Mouse (Mus musculus): ENCODE measurements around the gene Olfr622. TPM values are rescaled to one million over a fixed set of nuclear protein-coding genes. Genes with fewer than 3 reads are reported as not detected.

Gene Olfr622
- polyA plus RNA-seq (2014; fragmentation: Nextera tagmentation; extraction: Ambion mirVana), result not detected in 2 replicates

DNA sequence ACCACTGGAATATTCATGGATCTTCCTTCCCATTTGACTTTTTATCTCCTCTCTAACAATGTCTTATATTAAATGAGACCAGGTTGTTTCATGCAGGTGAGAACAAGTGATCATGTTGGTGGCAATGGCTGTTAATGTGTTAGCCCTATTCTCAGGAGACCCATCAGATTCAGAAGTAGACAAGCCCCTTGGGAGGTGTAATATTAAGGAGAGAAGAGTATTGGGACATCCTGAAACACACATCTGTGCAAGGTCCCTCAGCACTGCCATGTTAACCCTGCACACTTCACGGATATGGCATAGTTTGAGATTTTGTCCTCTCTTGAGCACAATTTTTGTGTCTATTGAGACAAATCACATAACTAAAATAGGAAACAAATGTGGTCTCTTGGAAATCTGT is at the start of gene Olfr622:
TSS of gene Olfr622 (minus strand) at position 101 of the 400 bp plus-strand sequence.
- Histone ChIP-seq H3K4me3 (ENCODE audit: low read length) (no peak within 1 kb of the TSS), H3K27ac (ENCODE audit: low read depth, low read length) (no peak within 1 kb of the TSS)
- WGBS, result 81% methylated on average over 1 of the region's 1 CpGs

GRCm38 (mm10) chr7:103682420-103682819 is 39.9 kb upstream of the Olfr622 start, which contains the start of gene Olfr625-ps1:
Olfr625-ps1 (plus strand) TSS chr7:103682720.
- ATAC-seq (ENCODE audit: low FRiP score, low TSS enrichment), result no peak
- no peak within 1 kb of the TSS for H3K4me2 ChIP-seq (replicated peaks; ENCODE audit: low read depth, low read length)
- no peaks in the 10 kb centered on the region for H3K27me3 ChIP-seq (ENCODE audit: control insufficient read depth, insufficient read depth, low read length)
- no peak within 1 kb of the TSS for H3K27ac ChIP-seq (ENCODE audit: low read depth, low read length)
- H3K9me3 ChIP-seq (ENCODE audit: control insufficient read depth, low read length), result no peaks in the 10 kb centered on the region
- no peak within 1 kb of the TSS for H3K9ac ChIP-seq (ENCODE audit: low read depth, low read length)
- no peaks in the 10 kb centered on the region for H3K36me3 ChIP-seq (ENCODE audit: control insufficient read depth, insufficient read depth, low read length)
- H3K4me3 ChIP-seq (ENCODE audit: low read length), result no peak within 1 kb of the TSS
- no peaks in the 10 kb centered on the region for H3K4me1 ChIP-seq (ENCODE audit: control insufficient read depth, insufficient read depth, low read length)

More for the DNA sequence above, at the start of gene Olfr622:
- H3K4me1 ChIP-seq (ENCODE audit: control insufficient read depth, insufficient read depth, low read length), result no peaks in the 10 kb centered on the region
- no peak within 1 kb of the TSS for H3K4me2 ChIP-seq (replicated peaks; ENCODE audit: low read depth, low read length)
- H3K36me3 ChIP-seq (ENCODE audit: control insufficient read depth, insufficient read depth, low read length), result no peaks in the 10 kb centered on the region
- H3K9me3 ChIP-seq (ENCODE audit: control insufficient read depth, low read length), result no peaks in the 10 kb centered on the region
- H3K9ac ChIP-seq (ENCODE audit: low read depth, low read length), result no peak within 1 kb of the TSS
- H3K27me3 ChIP-seq (ENCODE audit: control insufficient read depth, insufficient read depth, low read length), result no peaks in the 10 kb centered on the region
- no peak for ATAC-seq (ENCODE audit: low FRiP score, low TSS enrichment)

GRCm38 (mm10) chr7:103671091-103671490 is 28.6 kb upstream of the Olfr622 start, which contains the start of gene Olfr624:
Olfr624 (minus strand) TSS chr7:103671191.
- 96% methylated on average over 2 of the region's 2 CpGs for WGBS
- no peak for ATAC-seq (ENCODE audit: low FRiP score, low TSS enrichment)

DNA sequence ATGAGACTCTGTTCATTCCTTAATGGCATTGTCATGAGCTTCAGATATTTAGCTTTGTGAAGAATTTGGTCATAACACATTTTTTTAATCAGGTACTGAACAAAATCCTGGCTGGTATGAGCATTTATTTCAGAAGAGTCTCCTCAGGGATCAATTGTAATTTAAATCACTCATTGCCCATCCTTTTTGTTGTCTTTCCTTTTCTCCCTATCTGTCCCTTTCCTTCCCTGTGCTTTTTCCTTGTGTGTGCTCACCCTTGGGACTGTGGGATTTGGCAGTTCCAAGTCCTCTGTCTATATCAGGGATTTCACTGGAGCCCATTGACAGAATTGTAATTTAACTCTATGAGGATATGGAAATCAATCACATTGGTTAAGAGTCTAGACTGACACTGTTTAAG is 21.1 kb upstream of the Olfr622 start, which contains the start of gene Olfr623:
TSS of gene Olfr623 (minus strand) at position 101 of the 400 bp plus-strand sequence.
- no peak within 1 kb of the TSS for H3K27ac ChIP-seq (ENCODE audit: low read depth, low read length)
- no peaks in the 10 kb centered on the region for H3K9me3 ChIP-seq (ENCODE audit: control insufficient read depth, low read length)
- ATAC-seq (ENCODE audit: low FRiP score, low TSS enrichment), result no peak
- H3K4me1 ChIP-seq (ENCODE audit: control insufficient read depth, insufficient read depth, low read length), result no peaks in the 10 kb centered on the region
- H3K9ac ChIP-seq (ENCODE audit: low read depth, low read length), result no peak within 1 kb of the TSS
- H3K36me3 ChIP-seq (ENCODE audit: control insufficient read depth, insufficient read depth, low read length), result no peaks in the 10 kb centered on the region
- no peak within 1 kb of the TSS for H3K4me2 ChIP-seq (replicated peaks; ENCODE audit: low read depth, low read length)
- H3K4me3 ChIP-seq (ENCODE audit: low read length), result no peak within 1 kb of the TSS
- H3K27me3 ChIP-seq (ENCODE audit: control insufficient read depth, insufficient read depth, low read length), result no peaks in the 10 kb centered on the region

More at GRCm38 (mm10) chr7:103671091-103671490, 28.6 kb upstream of the Olfr622 start, which contains the start of gene Olfr624:
- no peak within 1 kb of the TSS for H3K9ac ChIP-seq (ENCODE audit: low read depth, low read length)
- no peaks in the 10 kb centered on the region for H3K27me3 ChIP-seq (ENCODE audit: control insufficient read depth, insufficient read depth, low read length)
- H3K9me3 ChIP-seq (ENCODE audit: control insufficient read depth, low read length), result no peaks in the 10 kb centered on the region
- H3K36me3 ChIP-seq (ENCODE audit: control insufficient read depth, insufficient read depth, low read length), result no peaks in the 10 kb centered on the region
- no peak within 1 kb of the TSS for H3K4me2 ChIP-seq (replicated peaks; ENCODE audit: low read depth, low read length)
- H3K27ac ChIP-seq (ENCODE audit: low read depth, low read length), result no peak within 1 kb of the TSS
- H3K4me3 ChIP-seq (ENCODE audit: low read length), result no peak within 1 kb of the TSS
- no peaks in the 10 kb centered on the region for H3K4me1 ChIP-seq (ENCODE audit: control insufficient read depth, insufficient read depth, low read length)

- no peaks in the 10 kb centered on the region for H3K27me3 ChIP-seq (ENCODE audit: control insufficient read depth, insufficient read depth, low read length)
- no peak overlapping the region for H3K27ac ChIP-seq (ENCODE audit: low read depth, low read length)
- no peak overlapping the region for H3K4me2 ChIP-seq (replicated peaks; ENCODE audit: low read depth, low read length)
- WGBS, result 83% methylated on average over 4 of the region's 4 CpGs
- H3K9ac ChIP-seq (ENCODE audit: low read depth, low read length), result no peak overlapping the region
- H3K9me3 ChIP-seq (ENCODE audit: control insufficient read depth, low read length), result no peaks in the 10 kb centered on the region
- ATAC-seq (ENCODE audit: low FRiP score, low TSS enrichment), result no peak
- H3K36me3 ChIP-seq (ENCODE audit: control insufficient read depth, insufficient read depth, low read length), result no peaks in the 10 kb centered on the region
- H3K4me3 ChIP-seq (ENCODE audit: low read length), result no peak overlapping the region
- H3K4me1 ChIP-seq (ENCODE audit: control insufficient read depth, insufficient read depth, low read length), result no peaks in the 10 kb centered on the region
Observed at GRCm38 (mm10) chr7:103644070-103644469, 1.6 kb upstream of the Olfr622 start.

- no peaks in the 10 kb centered on the region for H3K27me3 ChIP-seq (ENCODE audit: control insufficient read depth, insufficient read depth, low read length)
- H3K9me3 ChIP-seq (ENCODE audit: control insufficient read depth, low read length), result no peaks in the 10 kb centered on the region
- H3K9ac ChIP-seq (ENCODE audit: low read depth, low read length), result no peak overlapping the region
- no peak overlapping the region for H3K27ac ChIP-seq (ENCODE audit: low read depth, low read length)
- no peak overlapping the region for H3K4me2 ChIP-seq (replicated peaks; ENCODE audit: low read depth, low read length)
- H3K4me3 ChIP-seq (ENCODE audit: low read length), result no peak overlapping the region
- H3K36me3 ChIP-seq (ENCODE audit: control insufficient read depth, insufficient read depth, low read length), result no peaks in the 10 kb centered on the region
- no peak for ATAC-seq (ENCODE audit: low FRiP score, low TSS enrichment)
- H3K4me1 ChIP-seq (ENCODE audit: control insufficient read depth, insufficient read depth, low read length), result no peaks in the 10 kb centered on the region
Observed at GRCm38 (mm10) chr7:103636795-103637194, 5.7 kb downstream of the Olfr622 start.

DNA sequence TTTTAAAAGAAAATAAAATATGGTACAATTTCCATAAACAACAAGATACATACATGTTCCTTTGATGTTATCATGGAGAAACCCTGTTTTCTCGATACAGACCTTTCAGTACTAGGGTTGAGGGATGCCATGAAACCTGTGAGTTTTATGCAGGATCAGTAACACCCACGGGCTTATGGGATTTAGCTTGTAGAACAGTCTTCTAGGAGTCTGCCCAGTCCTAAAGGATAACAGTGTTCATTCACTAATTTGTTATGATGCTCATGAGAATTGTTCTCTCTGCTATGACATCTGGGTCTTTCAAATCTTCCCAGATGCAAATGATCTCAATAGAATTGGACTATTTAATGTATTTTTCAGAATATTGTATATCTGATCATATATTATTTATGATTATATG is 30.1 kb downstream of the Olfr622 start, which contains the start of gene Olfr620:
TSS of gene Olfr620 (minus strand) at position 101 of the 400 bp plus-strand sequence.
- Histone ChIP-seq H3K9ac (ENCODE audit: low read depth, low read length) (no peak within 1 kb of the TSS), H3K27me3 (ENCODE audit: control insufficient read depth, insufficient read depth, low read length) (no peaks in the 10 kb centered on the region), H3K27ac (ENCODE audit: low read depth, low read length) (no peak within 1 kb of the TSS), H3K36me3 (ENCODE audit: control insufficient read depth, insufficient read depth, low read length) (no peaks in the 10 kb centered on the region), H3K4me3 (ENCODE audit: low read length) (no peak within 1 kb of the TSS), H3K9me3 (ENCODE audit: control insufficient read depth, low read length) (no peaks in the 10 kb centered on the region), H3K4me1 (ENCODE audit: control insufficient read depth, insufficient read depth, low read length) (no peaks in the 10 kb centered on the region), H3K4me2 (replicated peaks; ENCODE audit: low read depth, low read length) (no peak within 1 kb of the TSS)
- 82% methylated on average over 2 of the region's 2 CpGs for WGBS
- no peak for ATAC-seq (ENCODE audit: low FRiP score, low TSS enrichment)

- no peak overlapping the region for H3K4me3 ChIP-seq (ENCODE audit: low read length)
- 92% methylated on average over 2 of the region's 2 CpGs for WGBS
- no peak overlapping the region for H3K4me2 ChIP-seq (replicated peaks; ENCODE audit: low read depth, low read length)
- no peaks in the 10 kb centered on the region for H3K27me3 ChIP-seq (ENCODE audit: control insufficient read depth, insufficient read depth, low read length)
- no peak overlapping the region for H3K9ac ChIP-seq (ENCODE audit: low read depth, low read length)
- no peak overlapping the region for H3K27ac ChIP-seq (ENCODE audit: low read depth, low read length)
- no peaks in the 10 kb centered on the region for H3K9me3 ChIP-seq (ENCODE audit: control insufficient read depth, low read length)
- no peaks in the 10 kb centered on the region for H3K36me3 ChIP-seq (ENCODE audit: control insufficient read depth, insufficient read depth, low read length)
- H3K4me1 ChIP-seq (ENCODE audit: control insufficient read depth, insufficient read depth, low read length), result no peaks in the 10 kb centered on the region
- no peak for ATAC-seq (ENCODE audit: low FRiP score, low TSS enrichment)
Observed at GRCm38 (mm10) chr7:103607425-103607824, 35.1 kb downstream of the Olfr622 start.

- Histone ChIP-seq H3K4me3 (ENCODE audit: low read length) (no peak within 1 kb of the TSS), H3K36me3 (ENCODE audit: control insufficient read depth, insufficient read depth, low read length) (no peaks in the 10 kb centered on the region), H3K27me3 (ENCODE audit: control insufficient read depth, insufficient read depth, low read length) (no peaks in the 10 kb centered on the region), H3K9me3 (ENCODE audit: control insufficient read depth, low read length) (no peaks in the 10 kb centered on the region), H3K4me2 (replicated peaks; ENCODE audit: low read depth, low read length) (no peak within 1 kb of the TSS), H3K9ac (ENCODE audit: low read depth, low read length) (no peak within 1 kb of the TSS), H3K4me1 (ENCODE audit: control insufficient read depth, insufficient read depth, low read length) (no peaks in the 10 kb centered on the region), H3K27ac (ENCODE audit: low read depth, low read length) (no peak within 1 kb of the TSS)
- ATAC-seq (ENCODE audit: low FRiP score, low TSS enrichment), result no peak
Observed at GRCm38 (mm10) chr7:103600275-103600674, 42.2 kb downstream of the Olfr622 start, which contains the start of gene Olfr619. Olfr619 (plus strand) TSS chr7:103600575.

Data from kidney, embryonic 14.5 days (tissue).